Mouse (Mus musculus): ENCODE data around the gene Snx14. TPM values are rescaled to one million over a fixed set of nuclear protein-coding genes. Genes with fewer than 3 reads are reported as not detected.

Snx14 gene
- polyA plus RNA-seq, 1 experiment: 7.1 TPM

GRCm38 (mm10) chr9:88369666-88370065 is 69.1 kb downstream of the Snx14 start:
- Histone ChIP-seq H3K27ac (ENCODE audit: insufficient read depth, low read depth, low read length) (no peak overlapping the region), H3K4me3 (ENCODE audit: low read depth, low read length) (no peak overlapping the region), H3K36me3 (ENCODE audit: control insufficient read depth, insufficient read depth, low read length) (peaks cover 1% of the 10 kb centered on the region; the same call in 1 of the 2 replicates), H3K4me1 (ENCODE audit: control insufficient read depth, insufficient read depth, insufficient read length, low read length) (no peaks in the 10 kb centered on the region), H3K27me3 (ENCODE audit: control insufficient read depth, insufficient read depth, low read length) (no peaks in the 10 kb centered on the region)
- TF ChIP-seq CTCF (IDR thresholded peaks at IDR 0.05; ENCODE audit: extremely low read depth, insufficient read length, insufficient replicate concordance, low read depth, low read length) (no peak), POLR2A (IDR thresholded peaks at IDR 0.05; ENCODE audit: low read depth, low read length) (no peak)
- 76% methylated on average over 2 of the region's 2 CpGs for WGBS

GRCm38 (mm10) chr9:88368476-88368875 is 70.3 kb downstream of the Snx14 start:
- H3K4me1 ChIP-seq (ENCODE audit: control insufficient read depth, insufficient read depth, insufficient read length, low read length): no peaks in the 10 kb centered on the region
- TF ChIP-seq POLR2A (IDR thresholded peaks at IDR 0.05; ENCODE audit: low read depth, low read length) (no peak), CTCF (IDR thresholded peaks at IDR 0.05; ENCODE audit: extremely low read depth, insufficient read length, insufficient replicate concordance, low read depth, low read length) (no peak)
- no peaks in the 10 kb centered on the region for H3K36me3 ChIP-seq (ENCODE audit: control insufficient read depth, insufficient read depth, low read length)
- no peaks in the 10 kb centered on the region for H3K27me3 ChIP-seq (ENCODE audit: control insufficient read depth, insufficient read depth, low read length)
- no peak overlapping the region for H3K4me3 ChIP-seq (ENCODE audit: low read depth, low read length)
- H3K27ac ChIP-seq (ENCODE audit: insufficient read depth, low read depth, low read length): no peak overlapping the region
- WGBS: 91% methylated on average over 5 of the region's 5 CpGs

- no peak for TF ChIP-seq CTCF (IDR thresholded peaks at IDR 0.05; ENCODE audit: extremely low read depth, insufficient read length, insufficient replicate concordance, low read depth, low read length)
- no peak for TF ChIP-seq POLR2A (IDR thresholded peaks at IDR 0.05; ENCODE audit: low read depth, low read length)
- H3K27ac ChIP-seq (ENCODE audit: insufficient read depth, low read depth, low read length): no peak overlapping the region
- no peaks in the 10 kb centered on the region for H3K36me3 ChIP-seq (ENCODE audit: control insufficient read depth, insufficient read depth, low read length)
- 76% methylated on average over 1 of the region's 1 CpGs for WGBS
- H3K4me3 ChIP-seq (ENCODE audit: low read depth, low read length): no peak overlapping the region
- H3K27me3 ChIP-seq (ENCODE audit: control insufficient read depth, insufficient read depth, low read length): no peaks in the 10 kb centered on the region
- H3K4me1 ChIP-seq (ENCODE audit: control insufficient read depth, insufficient read depth, insufficient read length, low read length): no peaks in the 10 kb centered on the region
These were observed 71.0 kb downstream of the Snx14 start for GRCm38 (mm10) chr9:88367751-88368150.

GRCm38 (mm10) chr9:88367322-88367721 is 71.4 kb downstream of the Snx14 start:
- TF ChIP-seq POLR2A (IDR thresholded peaks at IDR 0.05; ENCODE audit: low read depth, low read length) (no peak), CTCF (IDR thresholded peaks at IDR 0.05; ENCODE audit: extremely low read depth, insufficient read length, insufficient replicate concordance, low read depth, low read length) (no peak)
- no peak overlapping the region for H3K4me3 ChIP-seq (ENCODE audit: low read depth, low read length)
- H3K27ac ChIP-seq (ENCODE audit: insufficient read depth, low read depth, low read length): no peak overlapping the region
- WGBS: 84% methylated on average over 5 of the region's 5 CpGs
- H3K36me3 ChIP-seq (ENCODE audit: control insufficient read depth, insufficient read depth, low read length): no peaks in the 10 kb centered on the region
- no peaks in the 10 kb centered on the region for H3K4me1 ChIP-seq (ENCODE audit: control insufficient read depth, insufficient read depth, insufficient read length, low read length)
- H3K27me3 ChIP-seq (ENCODE audit: control insufficient read depth, insufficient read depth, low read length): no peaks in the 10 kb centered on the region

GRCm38 (mm10) chr9:88366819-88367218 is 71.9 kb downstream of the Snx14 start:
- 67% methylated on average over 4 of the region's 4 CpGs for WGBS
- no peak overlapping the region for H3K27ac ChIP-seq (ENCODE audit: insufficient read depth, low read depth, low read length)
- no peak overlapping the region for H3K4me3 ChIP-seq (ENCODE audit: low read depth, low read length)
- H3K4me1 ChIP-seq (ENCODE audit: control insufficient read depth, insufficient read depth, insufficient read length, low read length): no peaks in the 10 kb centered on the region
- no peak for TF ChIP-seq POLR2A (IDR thresholded peaks at IDR 0.05; ENCODE audit: low read depth, low read length)
- TF ChIP-seq CTCF (IDR thresholded peaks at IDR 0.05; ENCODE audit: extremely low read depth, insufficient read length, insufficient replicate concordance, low read depth, low read length): no peak
- no peaks in the 10 kb centered on the region for H3K27me3 ChIP-seq (ENCODE audit: control insufficient read depth, insufficient read depth, low read length)
- H3K36me3 ChIP-seq (ENCODE audit: control insufficient read depth, insufficient read depth, low read length): no peaks in the 10 kb centered on the region

- Histone ChIP-seq H3K36me3 (ENCODE audit: control insufficient read depth, insufficient read depth, low read length) (no peaks in the 10 kb centered on the region), H3K27ac (ENCODE audit: insufficient read depth, low read depth, low read length) (no peak overlapping the region), H3K27me3 (ENCODE audit: control insufficient read depth, insufficient read depth, low read length) (no peaks in the 10 kb centered on the region), H3K4me3 (ENCODE audit: low read depth, low read length) (no peak overlapping the region), H3K4me1 (ENCODE audit: control insufficient read depth, insufficient read depth, insufficient read length, low read length) (no peaks in the 10 kb centered on the region)
- TF ChIP-seq CTCF (IDR thresholded peaks at IDR 0.05; ENCODE audit: extremely low read depth, insufficient read length, insufficient replicate concordance, low read depth, low read length): no peak
- no peak for TF ChIP-seq POLR2A (IDR thresholded peaks at IDR 0.05; ENCODE audit: low read depth, low read length)
- 62% methylated on average over 4 of the region's 4 CpGs for WGBS
These were observed 72.5 kb downstream of the Snx14 start for GRCm38 (mm10) chr9:88366308-88366707.

- Histone ChIP-seq H3K4me3 (ENCODE audit: low read depth, low read length) (no peak overlapping the region), H3K36me3 (ENCODE audit: control insufficient read depth, insufficient read depth, low read length) (no peaks in the 10 kb centered on the region), H3K4me1 (ENCODE audit: control insufficient read depth, insufficient read depth, insufficient read length, low read length) (no peaks in the 10 kb centered on the region), H3K27ac (ENCODE audit: insufficient read depth, low read depth, low read length) (no peak overlapping the region), H3K27me3 (ENCODE audit: control insufficient read depth, insufficient read depth, low read length) (no peaks in the 10 kb centered on the region)
- WGBS: 93% methylated on average over 3 of the region's 3 CpGs
- TF ChIP-seq CTCF (IDR thresholded peaks at IDR 0.05; ENCODE audit: extremely low read depth, insufficient read length, insufficient replicate concordance, low read depth, low read length): no peak
- TF ChIP-seq POLR2A (IDR thresholded peaks at IDR 0.05; ENCODE audit: low read depth, low read length): no peak
These were observed 75.7 kb downstream of the Snx14 start for GRCm38 (mm10) chr9:88363102-88363501.
